Mouse (Mus musculus) lung, adult 2 months (tissue): ENCODE data around the gene Pdha2. TPM values are rescaled to one million over a fixed set of nuclear protein-coding genes. Genes with fewer than 3 reads are reported as not detected.

Source experiments
- DNase-seq: peaks from one replicate; pipeline ENCODE4 v3.0.0; 2022
- H3K4me1 ChIP-seq: fragments of 200-500 bp; 2 replicates; pipeline ENCODE4 v1.6.1; 2011; ENCODE audit warnings: low read length; ENCODE audit not compliant: control insufficient read depth, insufficient read depth
- H3K4me3 ChIP-seq: fragments of 200-500 bp; replicated peaks from 2 replicates; pipeline ENCODE3; 2011; ENCODE audit warnings: low read depth, mild to moderate bottlenecking, control low read depth, low read length; ENCODE audit errors: extremely low read depth
- CTCF ChIP-seq: fragments of 200-500 bp; IDR thresholded peaks from 2 replicates; pipeline ENCODE4 v1.5.1; 2011; ENCODE audit warnings: mild to moderate bottlenecking, low read length, control low read depth; ENCODE audit not compliant: insufficient read depth
- POLR2A ChIP-seq: fragments of 200-500 bp; IDR thresholded peaks from 2 replicates; pipeline ENCODE4 v1.6.1; 2011; ENCODE audit warnings: low read depth, mild to moderate bottlenecking, control low read depth, low read length, borderline replicate concordance; ENCODE audit errors: extremely low read depth
- whole genome bisulfite sequencing: fragments of 180-500 bp; shearing (Covaris S2); methylation state at CpG from one replicate; pipeline ENCODE4 v1.1.7; 2018; 5-methylcytosine and 5-hydroxymethylcytosine counted together
- polyA plus RNA-seq: library from polyadenylated mRNA; depleted of rRNA; stranded (reverse); fragments of >200 nt; gene quantifications from 2 replicates; pipeline ENCODE4 v1.2.3, GENCODE M21; 2012

The Pdha2 gene
- polyA plus RNA-seq, 1 experiment = not detected

DNA sequence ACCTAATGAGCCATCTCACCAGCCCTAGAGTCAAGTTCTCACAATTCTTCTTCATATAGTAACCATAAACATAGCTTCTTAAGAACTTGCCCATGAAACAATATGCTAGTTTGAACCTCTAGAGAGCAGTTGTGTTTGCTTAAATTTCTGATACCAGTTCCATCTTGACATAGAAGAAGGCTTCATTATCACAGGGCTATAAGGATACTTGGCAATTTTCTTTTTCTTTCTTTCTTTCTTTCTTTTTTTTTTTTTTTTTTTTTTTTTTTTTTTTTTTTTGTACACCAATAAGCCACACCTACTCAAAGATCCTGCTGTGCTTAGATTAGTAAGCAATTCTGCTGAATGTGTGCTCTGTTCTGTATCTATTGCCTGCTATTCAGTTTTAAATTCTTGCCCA lies 2.0 kb upstream of the Pdha2 start:
- no peak for TF ChIP-seq POLR2A
- no peak for TF ChIP-seq CTCF
- no peak overlapping the region for H3K4me3 ChIP-seq
- no peaks in the 10 kb centered on the region for H3K4me1 ChIP-seq
- DNase-seq = no peak

DNA sequence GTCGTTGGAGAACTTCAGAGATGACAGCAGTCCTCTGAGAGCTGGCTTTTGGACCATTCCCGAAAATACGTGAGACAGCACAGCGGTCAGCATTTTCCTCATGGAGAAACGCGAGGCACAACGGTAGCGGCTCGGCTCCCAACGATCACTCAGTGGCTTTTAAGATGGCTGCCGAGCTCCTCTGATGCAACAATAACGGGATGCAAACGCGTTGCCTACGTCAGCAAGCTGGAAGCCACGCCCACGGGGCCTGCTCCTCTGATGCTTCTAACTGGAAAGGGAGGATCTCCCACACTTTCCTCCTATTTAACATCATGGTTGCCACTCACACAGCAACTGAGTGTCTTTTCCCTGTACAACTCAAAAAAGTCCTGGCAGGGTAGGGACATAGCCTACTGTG lies 511 bp downstream of the Pdha2 start:
- Histone ChIP-seq H3K4me1 (no peaks in the 10 kb centered on the region), H3K4me3 (no peak overlapping the region)
- no peak for TF ChIP-seq CTCF
- TF ChIP-seq POLR2A = no peak
- WGBS = 96% methylated on average over 17 of the region's 17 CpGs
- DNase-seq = no peak

DNA sequence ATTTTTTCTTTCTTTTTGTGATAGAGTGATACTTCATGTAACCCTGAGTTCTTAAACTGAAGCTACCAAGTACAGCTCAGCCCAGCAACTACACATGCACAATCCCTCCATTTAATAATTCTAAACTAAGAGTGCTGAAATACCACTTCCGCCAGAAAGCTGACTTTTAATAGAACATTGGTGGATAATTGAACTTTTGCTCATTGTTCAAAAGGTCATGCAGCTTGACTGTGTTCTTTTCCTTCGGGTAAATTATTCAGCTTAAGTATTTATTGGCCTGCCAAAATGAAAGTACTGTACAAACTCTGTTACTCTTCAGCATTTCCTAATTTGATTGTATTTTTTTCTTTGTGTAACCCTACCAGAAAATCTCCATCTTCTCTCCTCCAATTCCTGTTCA lies 10.4 kb downstream of the Pdha2 start:
- DNase-seq = no peak
- 61% methylated on average over 2 of the region's 2 CpGs for whole genome bisulfite sequencing

DNA sequence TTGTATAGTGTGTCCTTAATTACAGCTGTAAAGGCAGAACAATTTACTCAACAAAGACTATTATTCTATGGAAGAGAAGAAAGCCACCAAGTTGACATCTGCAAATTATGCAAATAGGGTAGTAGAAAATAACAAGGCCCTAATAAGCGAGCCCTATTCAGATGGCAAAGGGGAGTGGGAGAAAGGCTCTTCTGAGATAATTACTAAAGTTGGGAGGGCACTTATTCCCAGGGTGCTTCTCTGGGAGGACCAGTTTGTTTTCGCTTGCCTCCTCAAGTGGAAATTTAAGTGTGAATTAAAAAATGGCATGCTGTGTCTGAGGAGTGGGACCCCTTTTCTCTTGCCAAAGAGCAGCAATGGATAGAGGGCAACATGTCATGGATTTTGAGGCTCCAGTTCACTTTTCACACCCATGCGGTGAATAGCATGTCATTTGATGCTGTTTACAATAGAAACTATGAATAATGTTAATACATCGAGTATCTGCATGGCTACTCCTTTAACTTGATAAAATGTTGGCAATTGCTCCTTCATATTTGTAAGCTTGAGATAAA lies 14.8 kb downstream of the Pdha2 start:
- TF ChIP-seq CTCF (no peak), POLR2A (no peak)
- no peak for DNase-seq
- Histone ChIP-seq H3K4me1 (no peaks in the 10 kb centered on the region), H3K4me3 (no peak overlapping the region)
- 83% methylated on average over 4 of the region's 4 CpGs for WGBS

More for the DNA sequence above, 10.4 kb downstream of the Pdha2 start:
- H3K4me1 ChIP-seq = no peaks in the 10 kb centered on the region
- H3K4me3 ChIP-seq = no peak overlapping the region
- TF ChIP-seq POLR2A (no peak), CTCF (no peak)

DNA sequence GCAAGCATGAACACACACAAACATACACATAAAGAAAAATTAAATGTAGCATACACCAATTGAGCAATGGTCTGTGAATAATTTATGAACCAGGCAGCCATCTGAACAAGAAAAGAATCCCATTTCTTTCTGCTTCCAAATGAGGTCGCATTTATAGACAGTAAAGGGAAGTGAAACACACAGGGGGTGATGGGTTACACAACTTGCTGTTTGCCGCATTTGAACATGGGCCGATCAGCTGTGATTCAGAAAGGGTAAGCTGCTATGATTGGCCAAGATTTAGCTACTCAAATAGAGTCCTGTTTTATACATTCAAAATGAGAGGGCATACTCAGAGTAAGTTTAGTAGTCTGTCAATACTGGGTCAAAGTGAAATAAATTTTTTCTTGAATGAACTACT lies 20.5 kb downstream of the Pdha2 start:
- H3K4me1 ChIP-seq = no peaks in the 10 kb centered on the region
- DNase-seq = no peak
- H3K4me3 ChIP-seq = no peak overlapping the region
- no peak for TF ChIP-seq CTCF
- no peak for TF ChIP-seq POLR2A
- 82% methylated on average over 3 of the region's 3 CpGs for WGBS

DNA sequence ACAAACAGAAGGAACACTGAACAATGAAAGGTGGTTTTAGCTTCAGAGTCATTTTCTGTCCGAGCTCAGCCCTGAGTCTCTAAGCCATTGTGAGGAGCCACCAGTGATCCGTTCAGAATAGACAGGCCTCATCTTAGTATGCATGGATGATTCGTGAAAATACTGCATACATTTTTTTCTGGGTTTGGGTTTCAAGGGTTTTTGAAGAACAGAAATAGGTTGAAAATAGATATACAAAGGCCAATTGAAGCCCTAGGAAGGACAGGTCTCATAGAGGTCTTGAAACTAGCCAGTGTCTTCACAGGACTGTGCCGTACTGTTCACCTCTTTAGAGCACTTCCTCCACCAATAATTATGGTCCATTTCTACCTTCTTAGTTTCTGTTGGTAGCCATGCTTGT lies 21.7 kb downstream of the Pdha2 start:
- Histone ChIP-seq H3K4me1 (no peaks in the 10 kb centered on the region), H3K4me3 (no peak overlapping the region)
- TF ChIP-seq POLR2A (no peak), CTCF (no peak)
- DNase-seq = no peak
- WGBS = 83% methylated on average over 4 of the region's 4 CpGs

DNA sequence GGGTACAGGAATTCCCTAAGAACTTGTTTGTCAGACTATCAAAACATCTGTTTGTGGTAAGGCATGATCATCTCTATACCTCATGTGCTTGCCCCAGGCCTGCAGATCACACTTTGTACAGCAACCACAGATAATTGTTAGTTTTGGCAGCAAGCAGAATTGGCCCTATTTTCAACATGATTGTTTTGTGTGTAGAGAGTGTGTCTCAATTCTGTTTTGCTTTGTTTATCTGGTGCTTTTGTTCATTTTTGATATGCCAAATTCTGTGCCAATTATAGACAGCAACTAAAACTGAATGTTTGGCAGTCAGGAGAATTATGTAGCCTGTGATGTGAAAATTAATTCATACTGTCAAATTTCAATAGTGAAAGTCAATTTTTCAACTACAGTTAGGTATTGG lies 51.2 kb downstream of the Pdha2 start:
- no peak for TF ChIP-seq POLR2A
- TF ChIP-seq CTCF = no peak
- DNase-seq = no peak
- Histone ChIP-seq H3K4me1 (no peaks in the 10 kb centered on the region), H3K4me3 (no peak overlapping the region)
